Mouse (Mus musculus) heart, postnatal 0 days (tissue): Measurements from ENCODE around the gene Nipal1. TPM values are rescaled to one million over a fixed set of nuclear protein-coding genes. Genes with fewer than 3 reads are reported as not detected.
A peak's percentile ranks its signal among the peaks of the same experiment; 100 is the strongest.

Source experiments
- ATAC-seq: fragments of 200-750 bp; cut with Nextera tagmentation; 2 replicates; pipeline ENCODE4 v1.8.0; 2017; ENCODE audit warnings: low read depth, moderate number of reproducible peaks, moderate library complexity; ENCODE audit not compliant: insufficient read depth
- DNase-seq: peaks from one replicate; pipeline ENCODE4 v3.0.0-alpha.2; 2016; ENCODE audit warnings: low spot score
- H3K27ac ChIP-seq: fragments of 300-500 bp; sonication (generic); 2 replicates; pipeline ENCODE4 v1.5.1; 2014; ENCODE audit warnings: low read depth, mild to moderate bottlenecking
- H3K27me3 ChIP-seq: fragments of 300-500 bp; sonication (generic); 2 replicates; pipeline ENCODE4 v1.6.1; 2014; ENCODE audit warnings: low read length, mixed read lengths; ENCODE audit not compliant: control insufficient read depth, insufficient read depth
- H3K36me3 ChIP-seq: fragments of 300-500 bp; sonication (generic); replicated peaks from 2 replicates; pipeline ENCODE4 v1.6.1; 2014; ENCODE audit warnings: low read length, mixed read lengths; ENCODE audit not compliant: control insufficient read depth, insufficient read depth
- H3K4me1 ChIP-seq: fragments of 300-500 bp; sonication (generic); 2 replicates; pipeline ENCODE4 v1.6.1; 2014; ENCODE audit warnings: antibody characterized with exemption; ENCODE audit not compliant: control insufficient read depth, insufficient read depth
- H3K4me2 ChIP-seq: fragments of 300-500 bp; sonication (generic); 2 replicates; pipeline ENCODE4 v1.6.1; 2014; ENCODE audit warnings: low read depth, mild to moderate bottlenecking, low read length, moderate library complexity
- H3K4me3 ChIP-seq: fragments of 300-500 bp; sonication (generic); 2 replicates; pipeline ENCODE4 v1.5.1; 2014; ENCODE audit warnings: low read depth, low read length
- H3K9ac ChIP-seq: fragments of 300-500 bp; sonication (generic); replicated peaks from 2 replicates; pipeline ENCODE4 v1.6.1; 2014; ENCODE audit warnings: low read depth, low read length, mixed read lengths
- H3K9me3 ChIP-seq: fragments of 300-500 bp; sonication (generic); replicated peaks from 2 replicates; pipeline ENCODE4 v1.6.1; 2016; ENCODE audit warnings: low read length; ENCODE audit not compliant: control insufficient read depth
- CTCF ChIP-seq: IDR thresholded peaks from 2 replicates; pipeline ENCODE4 v1.5.1; 2016; ENCODE audit warnings: antibody characterized with exemption, control low read depth, low read depth
- EP300 ChIP-seq: IDR thresholded peaks from 2 replicates; pipeline ENCODE4 v1.6.1; 2016; ENCODE audit warnings: antibody characterized with exemption, low read depth
- WGBS: fragments of 180-500 bp; shearing (Covaris S2); extraction: QIAGEN DNeasy Blood & Tissue Kit; methylation state at CpG from one replicate; pipeline ENCODE4 v1.1.7; 2014; 5-methylcytosine and 5-hydroxymethylcytosine counted together
- polyA plus RNA-seq: library from polyadenylated mRNA; unstranded; fragments of >200 nt; fragmentation: Nextera tagmentation; extraction: Ambion mirVana; gene quantifications from 2 replicates; pipeline ENCODE4 v1.2.1, GENCODE M21; 2015
- total RNA-seq: library from RNA; depleted of rRNA; stranded (reverse); fragments of >200 nt; gene quantifications from 2 replicates; pipeline ENCODE4 v1.2.3, GENCODE M21; 2014; ENCODE audit warnings: low replicate concordance

Nipal1 gene
- total and polyA plus RNA-seq, 2 experiments from 2014 or later, result 0.46 TPM; not detected in 1

DNA sequence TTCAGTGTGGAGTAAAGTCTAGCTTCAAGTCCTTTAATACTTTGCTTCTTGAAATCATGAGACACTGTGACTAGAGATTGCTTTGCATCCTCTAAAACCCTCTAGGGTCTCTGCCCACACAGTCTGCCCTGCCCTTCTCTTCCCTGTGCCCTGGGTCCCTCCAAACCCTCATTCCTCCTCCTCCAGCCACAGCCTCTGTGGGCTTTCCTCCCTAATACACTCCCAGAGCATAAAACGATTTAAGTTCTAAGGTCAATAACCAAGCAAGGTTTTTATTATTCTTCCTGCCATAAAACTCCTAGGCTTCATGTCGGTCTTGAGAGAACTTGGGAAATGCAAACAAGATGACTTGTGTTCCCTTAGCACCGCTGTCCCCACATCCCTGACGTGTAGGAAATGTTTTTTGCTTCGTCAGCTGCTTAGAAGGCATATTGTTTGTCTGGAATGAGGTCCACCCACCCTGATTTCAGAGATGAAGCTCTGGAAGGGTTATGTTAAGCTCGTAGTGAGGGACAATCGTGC, 8.7 kb downstream of the Nipal1 start:
- H3K27me3 ChIP-seq, result no peaks in the 10 kb centered on the region
- no peak for ATAC-seq

DNA sequence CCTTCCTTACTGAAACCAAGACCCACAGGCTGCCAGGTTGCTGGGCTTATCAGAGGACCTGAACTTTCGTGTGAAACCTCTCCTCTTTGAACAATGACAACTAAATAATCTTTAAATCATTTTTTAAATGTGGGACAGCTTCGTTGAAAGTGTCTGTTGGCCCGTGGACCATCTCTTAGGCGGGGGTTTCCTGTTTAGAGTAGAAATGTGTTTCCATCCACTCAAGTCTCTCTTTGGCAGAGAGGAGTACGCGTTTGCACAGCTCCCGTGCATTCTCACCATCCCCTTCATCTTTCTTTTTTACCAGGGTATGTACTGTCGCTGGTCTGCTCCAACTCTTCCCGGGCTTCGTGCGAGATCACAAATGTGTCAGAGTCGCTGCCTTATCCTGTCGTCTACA, 10.8 kb downstream of the Nipal1 start:
- no peak for TF ChIP-seq CTCF
- TF ChIP-seq EP300, result no peak
- no peak overlapping the region for H3K4me2 ChIP-seq
- H3K4me1 ChIP-seq, result no peaks in the 10 kb centered on the region
- H3K36me3 ChIP-seq, result no peaks in the 10 kb centered on the region
- no peak overlapping the region for H3K27ac ChIP-seq
- H3K9ac ChIP-seq, result no peak overlapping the region
- ATAC-seq (no peak), DNase-seq (no peak)
- 83% methylated on average over 13 of the region's 13 CpGs for WGBS
- H3K4me3 ChIP-seq, result no peak overlapping the region
- H3K9me3 ChIP-seq, result no peaks in the 10 kb centered on the region
- no peaks in the 10 kb centered on the region for H3K27me3 ChIP-seq

More for the DNA sequence above, 8.7 kb downstream of the Nipal1 start:
- DNase-seq, result no peak
- WGBS, result 61% methylated on average over 7 of the region's 7 CpGs
- Histone ChIP-seq H3K36me3 (no peaks in the 10 kb centered on the region), H3K4me2 (no peak overlapping the region), H3K4me1 (no peaks in the 10 kb centered on the region), H3K4me3 (no peak overlapping the region), H3K9ac (no peak overlapping the region), H3K27ac (no peak overlapping the region), H3K9me3 (no peaks in the 10 kb centered on the region)
- TF ChIP-seq EP300 (no peak), CTCF (no peak)

DNA sequence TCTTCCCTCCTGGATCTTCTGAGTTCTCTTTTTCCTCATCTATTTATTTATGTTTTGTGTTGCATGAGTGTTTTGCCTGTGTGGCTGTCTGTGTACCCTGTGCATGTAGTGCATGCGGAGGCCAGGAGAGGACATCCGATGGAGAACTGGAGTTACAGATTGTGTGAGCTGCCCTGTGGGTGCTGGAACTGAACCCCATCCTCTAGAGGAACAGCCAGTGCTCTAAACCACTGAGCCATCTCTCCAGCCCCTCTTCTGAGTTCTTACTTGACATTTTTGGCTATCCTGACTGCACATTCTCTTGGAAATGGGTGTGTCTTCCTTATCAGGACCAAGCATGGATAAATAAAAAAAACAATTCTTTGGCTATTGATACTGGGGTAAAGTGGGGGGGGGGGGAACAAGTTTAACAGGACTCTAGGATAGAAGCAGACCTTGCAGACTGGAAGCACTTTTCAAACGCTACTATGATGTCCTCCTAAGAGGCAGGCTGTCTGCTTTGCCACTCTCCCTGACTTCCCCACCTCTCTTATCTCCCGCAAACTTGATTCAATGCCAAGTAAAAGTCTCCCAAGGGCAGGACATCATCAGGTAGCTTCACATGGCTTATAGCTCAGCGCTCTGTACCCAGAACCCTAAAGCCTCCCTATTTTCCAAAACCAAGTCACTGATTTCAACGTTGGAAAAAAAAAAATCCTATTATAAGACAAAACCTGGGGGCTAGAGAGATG, 13.6 kb downstream of the Nipal1 start:
- Histone ChIP-seq H3K27me3 (no peaks in the 10 kb centered on the region), H3K4me2 (no peak overlapping the region), H3K4me3 (no peak overlapping the region), H3K9me3 (no peaks in the 10 kb centered on the region), H3K9ac (no peak overlapping the region), H3K36me3 (no peaks in the 10 kb centered on the region), H3K27ac (no peak overlapping the region), H3K4me1 (no peaks in the 10 kb centered on the region)
- ATAC-seq, result no peak
- no peak for DNase-seq
- TF ChIP-seq EP300, result no peak
- no peak for TF ChIP-seq CTCF
- 51% methylated on average over 6 of the region's 6 CpGs for WGBS

DNA sequence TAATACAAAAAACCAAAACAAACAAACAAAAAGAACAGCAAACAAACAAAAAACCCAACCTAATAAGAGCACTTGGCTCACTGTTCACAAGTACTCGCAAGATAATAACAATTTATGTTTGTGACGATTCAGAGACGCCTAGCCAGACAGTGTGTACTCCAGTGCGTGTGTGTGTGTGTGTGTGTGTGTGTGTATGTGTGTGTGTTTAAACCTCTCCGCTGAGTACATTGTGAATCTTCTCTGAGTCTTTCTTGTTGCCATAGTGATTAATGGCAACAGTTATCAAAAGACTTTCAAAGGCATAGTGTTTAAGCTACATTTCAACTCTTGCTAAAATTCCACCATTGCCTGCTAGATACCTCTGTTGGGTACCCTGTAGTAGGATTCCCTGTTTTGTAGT, 16.5 kb downstream of the Nipal1 start:
- 88% methylated on average over 5 of the region's 5 CpGs for WGBS

DNA sequence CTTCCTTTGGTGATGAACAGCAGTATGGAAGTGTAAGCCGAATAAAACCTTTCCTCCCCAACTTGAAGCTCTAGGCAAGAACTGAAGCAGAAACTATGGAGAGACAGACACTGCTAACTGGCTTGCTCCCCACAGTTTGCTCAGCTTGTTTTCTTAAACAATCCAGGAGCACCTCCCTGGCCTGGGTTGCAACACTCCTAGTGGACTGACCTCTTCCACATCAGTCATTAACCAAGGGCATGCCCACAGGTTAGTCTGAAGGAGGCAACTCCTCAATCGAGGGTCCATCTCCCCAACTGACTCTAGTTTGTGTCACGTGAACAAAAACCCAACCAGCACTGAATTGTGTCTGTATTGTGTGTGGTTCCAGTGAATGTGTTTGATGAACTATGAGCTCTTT, 17.3 kb downstream of the Nipal1 start:
- no peak overlapping the region for H3K9ac ChIP-seq
- ATAC-seq (no peak), DNase-seq (no peak)
- WGBS, result 46% methylated on average over 3 of the region's 3 CpGs
- H3K4me3 ChIP-seq, result no peak overlapping the region
- no peak for TF ChIP-seq CTCF
- TF ChIP-seq EP300, result no peak
- no peak overlapping the region for H3K27ac ChIP-seq
- H3K4me2 ChIP-seq, result no peak overlapping the region
- H3K36me3 ChIP-seq, result no peaks in the 10 kb centered on the region
- H3K9me3 ChIP-seq, result no peaks in the 10 kb centered on the region
- no peaks in the 10 kb centered on the region for H3K27me3 ChIP-seq
- no peaks in the 10 kb centered on the region for H3K4me1 ChIP-seq

More for the DNA sequence above, 16.5 kb downstream of the Nipal1 start:
- H3K4me3 ChIP-seq, result no peak overlapping the region
- H3K36me3 ChIP-seq, result no peaks in the 10 kb centered on the region
- DNase-seq (no peak), ATAC-seq (no peak)
- no peak overlapping the region for H3K27ac ChIP-seq
- no peak overlapping the region for H3K9ac ChIP-seq
- no peaks in the 10 kb centered on the region for H3K9me3 ChIP-seq
- H3K4me1 ChIP-seq, result no peaks in the 10 kb centered on the region
- H3K27me3 ChIP-seq, result no peaks in the 10 kb centered on the region
- TF ChIP-seq CTCF, result no peak
- TF ChIP-seq EP300, result no peak
- H3K4me2 ChIP-seq, result no peak overlapping the region

DNA sequence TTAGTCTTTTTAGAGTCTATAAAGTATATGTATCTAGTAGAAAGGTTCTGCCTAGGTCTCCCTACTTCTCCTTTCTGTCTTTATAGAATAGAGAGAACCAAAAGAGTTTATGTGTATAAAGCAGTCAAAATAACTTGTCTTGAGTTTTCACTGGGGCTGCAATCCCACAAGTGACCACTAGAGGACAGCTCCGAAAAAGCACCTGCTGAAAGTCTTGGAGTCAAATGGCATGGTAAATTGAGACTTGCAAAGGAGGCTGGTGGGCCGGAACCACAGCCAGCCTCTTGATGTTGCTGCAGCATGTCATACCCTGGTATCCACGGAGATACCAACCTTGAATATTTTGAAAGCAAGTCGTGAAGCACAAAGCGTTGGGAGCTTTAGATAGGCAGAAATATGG, 17.7 kb downstream of the Nipal1 start:
- Histone ChIP-seq H3K9ac (no peak overlapping the region), H3K4me2 (no peak overlapping the region), H3K27ac (no peak overlapping the region), H3K9me3 (no peaks in the 10 kb centered on the region), H3K4me3 (no peak overlapping the region), H3K4me1 (no peaks in the 10 kb centered on the region), H3K27me3 (no peaks in the 10 kb centered on the region), H3K36me3 (no peaks in the 10 kb centered on the region)
- no peak for ATAC-seq
- DNase-seq, result peak; percentile 13
- 22% methylated on average over 5 of the region's 5 CpGs for WGBS
- TF ChIP-seq EP300 (no peak), CTCF (peak; percentile 76)
